ENCODE assay signal across 8 mouse cellular contexts in genomic region chr7:73537228-73537627, GRCm38 (mm10). TPM values are rescaled to one million over a fixed set of nuclear protein-coding genes. Genes with fewer than 3 reads are reported as not detected.
DNase-seq lines count a peak whose midpoint lies in the region; ATAC-seq and TF ChIP-seq lines count a peak whose summit lies in the region.

No protein-coding gene starts in this region.

- 12% methylated on average over 10 of the region's 10 CpGs for WGBS in lung, embryonic 14.5 days
- WGBS in limb, embryonic 10.5 days, result 27% methylated on average over 10 of the region's 10 CpGs
- WGBS in neural tube, embryonic 13.5 days, result 19% methylated on average over 10 of the region's 10 CpGs

- no peak for ATAC-seq in lung, embryonic 14.5 days (ENCODE audit: insufficient read depth)
- ATAC-seq in neural tube, embryonic 13.5 days (ENCODE audit: low read depth), result no peak

- no peak for TF ChIP-seq CTCF in lung, embryonic 14.5 days (IDR thresholded peaks at IDR 0.05; ENCODE audit: low read depth)
- TF ChIP-seq CTCF in embryonic fibroblast, embryonic 13.5 days (IDR thresholded peaks at IDR 0.05; ENCODE audit: borderline replicate concordance, insufficient read depth, low read length), result no peak

- H3K27ac ChIP-seq in lung, embryonic 14.5 days (ENCODE audit: low read depth), result peak overlapping the region; percentile 99
- H3K27ac ChIP-seq in embryonic fibroblast, embryonic 13.5 days (ENCODE audit: insufficient read depth, low read length), result peak overlapping the region; percentile 77
- peak overlapping the region; percentile 96 for H3K27ac ChIP-seq in limb, embryonic 10.5 days
- H3K27ac ChIP-seq in neural tube, embryonic 13.5 days (replicated peaks), result peak overlapping the region; percentile 96

- H3K4me3 ChIP-seq in lung, embryonic 14.5 days (ENCODE audit: low read depth, low read length), result peak overlapping the region; percentile 45
- peak overlapping the region; percentile 48 for H3K4me3 ChIP-seq in embryonic fibroblast, embryonic 13.5 days (ENCODE audit: insufficient read depth, low read length)
- peak overlapping the region; percentile 67 for H3K4me3 ChIP-seq in limb, embryonic 10.5 days
- peak overlapping the region; percentile 41 for H3K4me3 ChIP-seq in neural tube, embryonic 13.5 days

- H3K9me3 ChIP-seq in lung, embryonic 14.5 days (ENCODE audit: low read depth, low read length), result no peaks in the 10 kb centered on the region
- H3K9me3 ChIP-seq in limb, embryonic 10.5 days (replicated peaks), result no peaks in the 10 kb centered on the region
- H3K9me3 ChIP-seq in neural tube, embryonic 13.5 days, result no peaks in the 10 kb centered on the region

- no peaks in the 10 kb centered on the region for H3K27me3 ChIP-seq in lung, embryonic 14.5 days (ENCODE audit: insufficient read depth, low read length)
- H3K27me3 ChIP-seq in limb, embryonic 10.5 days (ENCODE audit: low read depth, poor library complexity, severe bottlenecking), result no peaks in the 10 kb centered on the region
- H3K27me3 ChIP-seq in neural tube, embryonic 13.5 days, result no peaks in the 10 kb centered on the region

- DNase-seq in lung, embryonic 14.5 days, result no peak
- no peak for DNase-seq in lung, postnatal 10 days
- peak; percentile 8 for DNase-seq in limb, embryonic 10.5 days (ENCODE audit: low spot score)
- no peak for DNase-seq in gastrocnemius, adult 8-10 months (ENCODE audit: low spot score in 2 of 2)
- no peak for DNase-seq in urinary bladder, adult 2 months (ENCODE audit: low spot score)
- DNase-seq in adrenal gland, postnatal 10 days, result no peak

- peaks cover 30% of the 10 kb centered on the region for H3K36me3 ChIP-seq in lung, embryonic 14.5 days (ENCODE audit: insufficient read depth)
- H3K36me3 ChIP-seq in limb, embryonic 10.5 days, result peaks cover 21% of the 10 kb centered on the region; the same call in 1 of the 2 replicates
- 0 out of 2 replicates have a peak, but pooled peaks cover 4% of the 10 kb centered on the region for H3K36me3 ChIP-seq in neural tube, embryonic 13.5 days

- TF ChIP-seq POLR2A in embryonic fibroblast, embryonic 13.5 days (IDR thresholded peaks at IDR 0.05; ENCODE audit: low read depth, low read length), result no peak; the same call in 1 of the 2 replicates

- H3K9ac ChIP-seq in lung, embryonic 14.5 days, result peak overlapping the region; percentile 76
- peak overlapping the region; percentile 66 for H3K9ac ChIP-seq in neural tube, embryonic 13.5 days

- H3K4me1 ChIP-seq in lung, embryonic 14.5 days (ENCODE audit: insufficient read depth), result peaks cover 23% of the 10 kb centered on the region
- peaks cover 22% of the 10 kb centered on the region for H3K4me1 ChIP-seq in embryonic fibroblast, embryonic 13.5 days (ENCODE audit: control insufficient read depth, insufficient read depth, low read length)
- H3K4me1 ChIP-seq in limb, embryonic 10.5 days, result peaks cover 39% of the 10 kb centered on the region
- peaks cover 50% of the 10 kb centered on the region for H3K4me1 ChIP-seq in neural tube, embryonic 13.5 days (replicated peaks)

- peak overlapping the region; percentile 92 for H3K4me2 ChIP-seq in lung, embryonic 14.5 days
- peak overlapping the region; percentile 72 for H3K4me2 ChIP-seq in neural tube, embryonic 13.5 days

RNA-seq across cellular contexts. Expression of gene Chd2, which starts 4.4 kb away (rescaled TPM):
- 58.7 and 62.1 TPM in 2 replicates for polyA plus RNA-seq in lung, embryonic 14.5 days (2014; fragmentation: Nextera tagmentation; extraction: Ambion mirVana)
- 45.2 and 51.4 TPM in 2 replicates for polyA plus RNA-seq in embryonic fibroblast, embryonic 13.5 days (2011; ENCODE audit: insufficient read length, low read depth, missing spikeins)
- polyA plus RNA-seq in limb, embryonic 10.5 days (2016; fragmentation: Nextera tagmentation; extraction: Ambion mirVana), result 33.7 and 53.2 TPM in 2 replicates
- 34.6 and 45.5 TPM in 2 replicates for polyA plus RNA-seq in neural tube, embryonic 13.5 days (2015; fragmentation: Nextera tagmentation; extraction: Ambion mirVana)
- 10 to 100 TPM; 41.6 to 49.5 (median 45.0) TPM for total RNA-seq in gastrocnemius, adult 8-10 months (2022)
- 25.6 and 27.3 TPM in 2 replicates for polyA plus RNA-seq in urinary bladder, adult 2 months (2012; rRNA removed)
- 10 to 100 TPM; 42.8 to 62.0 TPM for total RNA-seq in adrenal gland, postnatal 10 days (2021)
